Mouse (Mus musculus) heart, postnatal 0 days (tissue): Measurements from ENCODE around the gene Rfc1.

ENCODE experiments used
- CTCF ChIP-seq: IDR thresholded peaks from 2 replicates; pipeline ENCODE4 v1.5.1; 2016; ENCODE audit warnings: antibody characterized with exemption, control low read depth, low read depth
- EP300 ChIP-seq: IDR thresholded peaks from 2 replicates; pipeline ENCODE4 v1.6.1; 2016; ENCODE audit warnings: antibody characterized with exemption, low read depth

- TF ChIP-seq CTCF: no peak
- TF ChIP-seq EP300: no peak
Measured at GRCm38 (mm10) chr5:65329971-65330370, 5.5 kb downstream of the Rfc1 start.
